Mouse (Mus musculus) hindbrain, embryonic 13.5 days (tissue): ENCODE measurements around the gene Borcs5. TPM values are rescaled to one million over a fixed set of nuclear protein-coding genes. Genes with fewer than 3 reads are reported as not detected.

Experiments
- ATAC-seq: fragments of 200-750 bp; cut with Nextera tagmentation; 2 replicates; pipeline ENCODE4 v1.8.0; 2017; ENCODE audit warnings: moderate TSS enrichment; ENCODE audit not compliant: low FRiP score
- H3K27ac ChIP-seq: fragments of 300-500 bp; sonication (generic); 2 replicates; pipeline ENCODE4 v1.5.1; 2015; ENCODE audit warnings: inconsistent platforms, mild to moderate bottlenecking, moderate library complexity
- H3K27me3 ChIP-seq: fragments of 300-500 bp; sonication (generic); 2 replicates; pipeline ENCODE4 v1.6.1; 2015; ENCODE audit warnings: mild to moderate bottlenecking, inconsistent platforms
- H3K36me3 ChIP-seq: fragments of 300-500 bp; sonication (generic); 2 replicates; pipeline ENCODE4 v1.6.1; 2015; ENCODE audit warnings: mild to moderate bottlenecking, inconsistent platforms
- H3K4me1 ChIP-seq: fragments of 300-500 bp; sonication (generic); replicated peaks from 2 replicates; pipeline ENCODE4 v1.6.1; 2015; ENCODE audit warnings: inconsistent platforms
- H3K4me2 ChIP-seq: fragments of 300-500 bp; sonication (generic); 2 replicates; pipeline ENCODE4 v1.6.1; 2015; ENCODE audit warnings: inconsistent platforms, mild to moderate bottlenecking, moderate library complexity
- H3K4me3 ChIP-seq: fragments of 300-500 bp; sonication (generic); 2 replicates; pipeline ENCODE4 v1.5.1; 2015; ENCODE audit warnings: mild to moderate bottlenecking, inconsistent platforms
- H3K9ac ChIP-seq: fragments of 300-500 bp; sonication (generic); 2 replicates; pipeline ENCODE4 v1.6.1; 2015; ENCODE audit warnings: mild to moderate bottlenecking, inconsistent platforms
- H3K9me3 ChIP-seq: fragments of 300-500 bp; sonication (generic); 2 replicates; pipeline ENCODE4 v1.6.1; 2016; ENCODE audit warnings: inconsistent platforms
- WGBS: fragments of 180-500 bp; shearing (Covaris S2); methylation state at CpG from one replicate; pipeline ENCODE4 v1.1.7; 2015; 5-methylcytosine and 5-hydroxymethylcytosine counted together
- polyA plus RNA-seq: library from polyadenylated mRNA; unstranded; fragments of >200 nt; fragmentation: Nextera tagmentation; extraction: Ambion mirVana; gene quantifications from 2 replicates; pipeline ENCODE4 v1.2.1, GENCODE M21; 2015

Gene Borcs5
- polyA plus RNA-seq, 1 experiment from 2014 or later: 48.7 TPM

DNA sequence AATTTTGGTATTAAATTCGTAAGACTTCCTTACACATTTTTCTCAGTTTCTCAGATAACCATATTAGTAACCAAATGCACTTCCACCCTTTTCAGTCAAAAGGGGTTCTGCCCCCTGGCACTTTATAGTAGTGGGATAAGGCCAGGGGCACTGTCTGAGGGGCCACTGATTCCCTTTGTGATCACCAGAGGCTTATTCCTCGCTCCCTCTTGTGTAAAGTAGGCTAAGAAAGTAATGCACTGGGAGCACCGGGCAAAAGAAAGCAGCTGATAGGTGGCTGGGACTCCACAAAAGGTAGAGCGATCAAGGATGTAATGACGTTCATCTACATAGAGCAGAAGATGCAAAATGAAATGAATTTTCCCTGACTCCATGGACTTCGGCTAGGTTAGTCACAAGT is 46.2 kb downstream of the Borcs5 start:
- Histone ChIP-seq H3K27ac (no peak overlapping the region; the same call in 1 of the 2 replicates), H3K27me3 (no peaks in the 10 kb centered on the region), H3K9ac (no peak overlapping the region), H3K4me2 (no peak overlapping the region), H3K9me3 (no peaks in the 10 kb centered on the region), H3K4me1 (peaks cover 7% of the 10 kb centered on the region; the same call in 1 of the 2 replicates), H3K4me3 (no peak overlapping the region), H3K36me3 (0 out of 2 replicates have a peak, but pooled peaks cover 4% of the 10 kb centered on the region)
- 82% methylated on average over 6 of the region's 6 CpGs for WGBS
- ATAC-seq: no peak

DNA sequence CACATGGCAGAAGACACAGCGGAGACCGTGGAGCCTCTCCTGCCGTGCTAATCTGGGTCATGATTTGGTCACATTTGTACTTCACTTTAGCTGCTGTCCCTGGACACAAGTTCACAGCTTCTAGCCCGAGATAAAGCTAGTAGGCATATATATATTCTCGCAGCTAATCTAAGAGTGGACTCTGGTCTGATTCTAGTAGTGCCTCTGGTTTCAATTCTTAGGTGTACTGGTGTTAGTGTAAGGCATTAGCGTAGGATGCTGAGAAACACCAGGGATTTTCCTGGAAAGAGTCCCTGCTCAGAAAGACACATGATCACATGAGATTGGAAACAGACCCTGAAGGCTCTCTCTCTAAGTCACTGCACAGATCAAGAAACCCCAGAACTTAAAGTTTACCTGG is 55.2 kb downstream of the Borcs5 start:
- Histone ChIP-seq H3K9me3 (no peaks in the 10 kb centered on the region), H3K4me3 (no peak overlapping the region), H3K4me1 (no peaks in the 10 kb centered on the region), H3K27ac (no peak overlapping the region), H3K4me2 (no peak overlapping the region), H3K9ac (no peak overlapping the region), H3K36me3 (no peaks in the 10 kb centered on the region; the same call in 1 of the 2 replicates), H3K27me3 (no peaks in the 10 kb centered on the region)
- 91% methylated on average over 6 of the region's 6 CpGs for WGBS
- no peak for ATAC-seq

DNA sequence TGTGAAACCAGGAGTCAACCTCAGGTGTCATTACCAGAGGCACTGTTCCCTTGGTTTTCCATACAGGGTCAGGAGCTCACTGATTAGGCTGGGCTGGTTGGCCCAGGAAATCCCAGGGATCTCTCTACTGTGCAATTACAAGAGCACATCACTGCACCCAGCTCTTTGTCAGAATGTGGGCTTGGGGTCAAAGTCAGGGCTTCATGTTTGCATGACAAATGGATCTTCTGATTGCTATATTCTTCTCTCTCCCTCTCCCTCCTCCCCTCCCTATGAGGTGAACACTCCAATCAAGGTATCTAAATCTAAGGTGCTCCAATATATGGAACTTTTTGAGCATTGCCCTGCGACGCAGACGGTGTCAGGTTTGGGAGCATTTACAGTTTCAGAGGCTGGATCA is 55.7 kb downstream of the Borcs5 start:
- no peak overlapping the region for H3K4me2 ChIP-seq
- H3K9ac ChIP-seq: no peak overlapping the region
- no peak overlapping the region for H3K27ac ChIP-seq
- H3K4me1 ChIP-seq: no peaks in the 10 kb centered on the region
- WGBS: 93% methylated on average over 3 of the region's 3 CpGs
- no peak for ATAC-seq
- H3K27me3 ChIP-seq: no peaks in the 10 kb centered on the region
- H3K9me3 ChIP-seq: no peaks in the 10 kb centered on the region
- no peaks in the 10 kb centered on the region; the same call in 1 of the 2 replicates for H3K36me3 ChIP-seq
- no peak overlapping the region for H3K4me3 ChIP-seq

DNA sequence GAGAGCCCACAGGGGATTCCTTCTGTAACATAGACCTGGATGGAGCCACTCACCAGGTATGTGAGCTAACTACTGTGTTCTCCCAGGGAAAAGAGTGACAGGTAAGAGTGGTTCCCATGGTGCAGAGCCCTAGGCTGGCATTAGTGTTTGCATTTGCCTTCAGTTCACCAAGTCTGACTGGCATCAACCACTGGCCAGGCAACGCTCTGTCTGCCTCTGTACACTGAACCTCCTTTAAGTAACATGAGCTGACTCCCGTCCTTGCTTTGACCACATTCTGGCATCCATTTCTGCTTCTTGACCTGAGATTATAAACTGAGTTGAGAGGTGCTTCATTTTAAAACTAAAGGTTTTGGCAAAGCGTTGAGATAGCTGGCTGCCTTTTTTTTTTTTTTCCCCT is 56.3 kb downstream of the Borcs5 start:
- WGBS: 90% methylated on average over 3 of the region's 3 CpGs
- ATAC-seq: no peak
- Histone ChIP-seq H3K4me2 (no peak overlapping the region), H3K27me3 (no peaks in the 10 kb centered on the region), H3K4me1 (no peaks in the 10 kb centered on the region), H3K4me3 (no peak overlapping the region), H3K27ac (no peak overlapping the region), H3K9me3 (no peaks in the 10 kb centered on the region), H3K9ac (no peak overlapping the region), H3K36me3 (no peaks in the 10 kb centered on the region; the same call in 1 of the 2 replicates)

DNA sequence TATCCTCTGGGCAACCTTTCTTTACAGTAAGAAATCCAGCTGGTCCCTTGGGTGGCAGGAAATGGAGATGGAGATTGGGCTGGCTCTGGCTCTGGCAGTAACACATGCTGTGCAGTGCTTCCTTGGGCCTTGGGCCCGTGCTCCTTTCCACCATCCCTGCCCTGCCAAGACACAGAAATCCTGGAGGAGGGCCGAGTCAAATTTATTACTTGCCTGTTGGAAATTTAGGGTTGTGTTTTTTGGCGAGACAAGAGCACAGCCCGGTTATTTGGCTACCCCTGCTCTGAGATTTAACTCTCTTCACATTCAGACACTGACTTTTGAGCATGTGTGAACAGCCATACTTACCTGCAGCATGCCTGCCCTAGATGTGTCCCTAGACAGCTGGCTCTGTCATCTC is 56.8 kb downstream of the Borcs5 start:
- H3K4me3 ChIP-seq: no peak overlapping the region
- no peak overlapping the region for H3K4me2 ChIP-seq
- no peak overlapping the region for H3K27ac ChIP-seq
- ATAC-seq: no peak
- H3K36me3 ChIP-seq: no peaks in the 10 kb centered on the region; the same call in 1 of the 2 replicates
- WGBS: 80% methylated on average over 4 of the region's 4 CpGs
- H3K9ac ChIP-seq: no peak overlapping the region
- no peaks in the 10 kb centered on the region for H3K9me3 ChIP-seq
- H3K4me1 ChIP-seq: no peaks in the 10 kb centered on the region
- H3K27me3 ChIP-seq: no peaks in the 10 kb centered on the region

DNA sequence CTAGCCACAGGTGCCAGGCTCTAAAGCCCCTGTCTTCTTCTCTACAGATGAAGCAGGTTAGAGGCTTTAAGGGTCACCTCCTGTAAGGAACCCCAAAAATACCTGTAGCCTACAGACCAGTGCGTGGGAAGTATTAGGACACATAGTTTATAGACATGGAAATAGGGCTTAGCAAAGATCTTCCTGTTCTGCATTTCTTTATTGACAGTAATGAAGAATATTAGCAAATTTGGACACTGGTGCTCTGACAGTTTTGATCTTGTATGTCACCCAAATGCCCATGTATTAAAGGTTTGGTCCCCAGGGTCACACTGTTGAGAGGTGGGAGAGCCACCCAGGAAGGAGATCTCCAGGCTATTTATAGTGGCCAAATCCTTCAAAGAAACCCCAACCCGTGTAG is 57.2 kb downstream of the Borcs5 start:
- H3K36me3 ChIP-seq: no peaks in the 10 kb centered on the region; the same call in 1 of the 2 replicates
- H3K4me1 ChIP-seq: no peaks in the 10 kb centered on the region
- H3K4me2 ChIP-seq: no peak overlapping the region
- H3K9me3 ChIP-seq: no peaks in the 10 kb centered on the region
- H3K4me3 ChIP-seq: no peak overlapping the region
- no peak overlapping the region for H3K9ac ChIP-seq
- WGBS: 81% methylated on average over 2 of the region's 2 CpGs
- ATAC-seq: no peak
- no peaks in the 10 kb centered on the region for H3K27me3 ChIP-seq
- no peak overlapping the region for H3K27ac ChIP-seq

DNA sequence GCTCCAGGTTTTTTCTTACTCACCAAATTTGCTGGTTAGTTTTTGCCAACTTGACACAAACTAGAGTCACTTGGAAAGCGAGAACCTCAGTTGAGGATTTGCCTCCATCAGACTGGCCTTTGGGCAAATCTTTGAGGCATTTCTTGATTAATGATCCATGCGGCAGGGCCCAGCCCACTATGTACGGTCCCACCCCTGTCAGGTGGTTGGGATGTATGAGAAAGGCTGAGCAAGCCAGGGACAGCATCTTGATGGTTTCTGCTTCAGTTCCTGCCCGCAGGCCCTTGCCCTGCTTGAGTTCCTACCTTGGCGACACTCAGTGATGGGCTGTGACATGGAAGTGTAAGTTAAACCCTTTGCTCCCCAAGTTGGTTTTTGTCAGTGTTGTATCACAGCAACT is 58.9 kb downstream of the Borcs5 start:
- no peak for ATAC-seq
- Histone ChIP-seq H3K4me2 (no peak overlapping the region), H3K4me1 (no peaks in the 10 kb centered on the region), H3K9me3 (no peaks in the 10 kb centered on the region), H3K9ac (no peak overlapping the region), H3K27ac (no peak overlapping the region), H3K4me3 (no peak overlapping the region), H3K36me3 (no peaks in the 10 kb centered on the region; the same call in 1 of the 2 replicates), H3K27me3 (no peaks in the 10 kb centered on the region)
- WGBS: 92% methylated on average over 5 of the region's 5 CpGs

DNA sequence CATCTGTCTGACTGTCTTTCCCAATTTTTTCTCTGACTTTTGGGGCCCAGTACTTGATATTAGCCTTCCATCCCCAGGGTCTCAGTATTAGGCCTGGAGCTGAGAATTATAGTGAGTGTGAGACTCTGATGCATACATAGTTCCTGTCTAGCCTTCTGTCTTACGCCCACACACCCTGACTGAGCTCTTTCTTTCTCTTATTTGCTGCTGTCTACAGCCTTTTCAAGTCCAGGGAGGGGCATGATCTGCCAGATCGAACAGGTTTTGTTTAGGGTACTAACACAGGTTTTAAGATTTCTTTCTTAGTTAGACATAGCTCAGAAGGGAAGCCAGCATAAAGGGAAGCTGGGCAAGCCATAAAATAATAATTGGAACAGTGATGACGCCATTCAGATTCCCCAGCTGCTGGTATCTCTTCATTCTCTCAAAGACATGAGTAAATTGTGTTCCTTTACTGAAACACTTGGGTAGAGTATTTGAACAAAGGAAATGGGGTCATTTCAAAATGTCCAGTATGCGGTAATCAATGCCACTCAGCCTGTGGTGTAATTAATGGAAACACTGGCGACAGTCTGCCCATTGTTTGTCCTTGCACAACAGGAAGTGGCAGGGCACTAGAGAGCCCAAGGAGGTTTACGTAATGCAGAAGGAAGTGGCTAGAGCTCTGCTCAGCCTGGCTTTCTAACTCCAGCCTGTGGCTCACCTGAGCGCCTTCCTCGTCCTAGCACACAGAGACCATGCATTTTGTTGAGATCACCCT is 61.3 kb downstream of the Borcs5 start:
- no peaks in the 10 kb centered on the region; the same call in 1 of the 2 replicates for H3K36me3 ChIP-seq
- H3K4me1 ChIP-seq: no peaks in the 10 kb centered on the region
- no peak overlapping the region for H3K4me3 ChIP-seq
- 67% methylated on average over 8 of the region's 8 CpGs for WGBS
- no peaks in the 10 kb centered on the region for H3K9me3 ChIP-seq
- no peaks in the 10 kb centered on the region for H3K27me3 ChIP-seq
- H3K27ac ChIP-seq: peak overlapping the region; percentile 23; the same call in 1 of the 2 replicates
- H3K4me2 ChIP-seq: no peak overlapping the region
- H3K9ac ChIP-seq: no peak overlapping the region
- no peak for ATAC-seq

DNA sequence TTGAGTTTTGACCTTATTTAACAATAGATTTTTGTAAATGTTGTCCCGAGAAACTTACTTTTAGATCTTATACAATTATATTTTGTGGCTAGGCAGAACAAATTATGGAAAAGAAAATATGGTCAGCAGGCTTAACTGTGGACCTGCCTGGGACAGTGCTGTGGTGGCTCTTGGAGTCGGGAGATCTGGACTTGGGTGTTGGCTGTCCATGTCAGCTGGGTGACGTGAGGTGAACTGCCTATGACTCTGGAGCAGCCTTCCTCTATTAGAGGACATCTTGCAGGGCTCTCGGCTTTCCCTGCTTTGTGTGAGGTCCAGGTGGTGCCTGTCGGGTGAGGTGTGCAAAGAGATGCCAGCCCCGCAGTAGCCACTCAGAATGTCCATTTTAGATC is 61.9 kb downstream of the Borcs5 start:
- Histone ChIP-seq H3K9me3 (no peaks in the 10 kb centered on the region), H3K27me3 (no peaks in the 10 kb centered on the region), H3K4me2 (no peak overlapping the region), H3K9ac (no peak overlapping the region), H3K4me1 (no peaks in the 10 kb centered on the region), H3K36me3 (no peaks in the 10 kb centered on the region; the same call in 1 of the 2 replicates), H3K27ac (no peak overlapping the region), H3K4me3 (no peak overlapping the region)
- no peak for ATAC-seq
- WGBS: 96% methylated on average over 6 of the region's 6 CpGs

DNA sequence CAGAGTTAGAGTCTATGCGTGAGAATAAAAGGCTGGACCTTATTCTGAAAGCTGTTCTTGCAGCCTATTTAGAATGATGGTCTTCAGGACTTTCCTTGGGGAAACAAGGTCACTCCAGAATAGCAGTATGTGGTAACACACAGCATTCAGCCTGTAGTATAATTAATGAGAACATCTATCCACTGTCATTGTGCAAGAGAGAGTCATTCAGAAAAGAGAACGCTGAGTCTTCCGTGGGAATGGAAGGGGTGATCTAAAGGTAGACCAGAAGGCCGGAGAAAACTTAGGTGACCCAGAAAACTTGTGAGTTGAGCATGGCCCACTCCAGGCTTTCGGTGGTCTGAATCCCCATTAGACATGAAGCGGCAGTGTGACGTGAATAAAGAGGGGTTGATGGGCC is 62.9 kb downstream of the Borcs5 start:
- H3K4me1 ChIP-seq: no peaks in the 10 kb centered on the region
- H3K9ac ChIP-seq: no peak overlapping the region
- H3K36me3 ChIP-seq: no peaks in the 10 kb centered on the region; the same call in 1 of the 2 replicates
- H3K4me3 ChIP-seq: no peak overlapping the region
- no peak for ATAC-seq
- H3K9me3 ChIP-seq: no peaks in the 10 kb centered on the region
- no peak overlapping the region for H3K27ac ChIP-seq
- no peak overlapping the region for H3K4me2 ChIP-seq
- H3K27me3 ChIP-seq: no peaks in the 10 kb centered on the region
- WGBS: 94% methylated on average over 7 of the region's 7 CpGs

DNA sequence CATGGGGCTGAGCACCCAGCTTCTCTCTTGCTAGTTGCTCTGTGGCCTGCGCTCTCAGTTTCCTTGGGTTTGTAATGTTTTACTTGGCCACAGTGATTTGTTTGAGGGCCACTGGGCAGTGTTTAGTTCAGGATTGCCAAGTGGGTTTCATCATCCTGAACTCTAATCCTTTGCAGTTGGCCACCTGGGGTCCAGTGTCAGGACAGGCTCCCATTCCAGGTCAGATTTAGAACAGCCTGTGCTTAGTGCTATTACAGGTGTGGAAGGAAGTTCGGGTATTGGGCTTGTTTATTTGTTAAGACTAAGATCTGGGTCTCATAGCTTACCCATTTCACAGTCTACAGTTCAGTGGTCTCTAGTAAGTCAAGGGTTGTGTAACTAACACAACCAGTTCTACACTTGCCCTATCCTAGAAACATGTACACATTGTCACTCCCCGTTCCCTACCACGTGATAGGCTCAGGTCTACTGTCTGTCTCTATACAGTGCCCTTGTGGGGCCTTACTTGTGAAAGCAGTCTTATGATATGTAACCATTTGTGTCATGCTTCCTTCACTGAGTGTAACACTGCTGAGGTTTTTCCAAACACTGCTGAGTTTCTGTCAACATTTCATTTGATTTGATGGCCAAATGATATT is 63.9 kb downstream of the Borcs5 start:
- Histone ChIP-seq H3K9ac (no peak overlapping the region), H3K9me3 (no peaks in the 10 kb centered on the region), H3K36me3 (peaks cover 1% of the 10 kb centered on the region), H3K27ac (no peak overlapping the region), H3K4me3 (no peak overlapping the region), H3K4me2 (no peak overlapping the region), H3K27me3 (no peaks in the 10 kb centered on the region), H3K4me1 (no peaks in the 10 kb centered on the region)
- ATAC-seq: no peak
- 95% methylated on average over 4 of the region's 4 CpGs for WGBS

DNA sequence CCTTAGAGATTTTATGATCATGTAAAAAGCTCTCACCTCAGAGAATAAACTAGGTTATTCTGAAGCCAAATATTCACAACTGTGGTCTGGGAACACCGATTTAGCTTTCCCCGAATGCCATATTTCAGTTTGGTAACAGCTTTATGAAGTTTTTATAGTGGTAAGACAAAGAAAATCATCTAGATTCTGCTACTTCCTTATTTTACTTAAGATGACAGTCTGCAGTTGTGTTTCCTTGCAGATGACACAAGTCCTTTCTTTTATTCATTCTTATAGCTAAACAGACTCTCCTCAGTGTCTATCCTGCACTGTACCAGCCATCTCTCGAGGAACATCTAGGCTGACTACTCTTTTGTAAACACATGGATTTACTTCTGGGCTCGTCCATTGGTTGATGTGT is 67.2 kb downstream of the Borcs5 start:
- Histone ChIP-seq H3K4me3 (no peak overlapping the region), H3K27me3 (no peaks in the 10 kb centered on the region), H3K4me2 (no peak overlapping the region), H3K27ac (no peak overlapping the region), H3K36me3 (peaks cover 15% of the 10 kb centered on the region), H3K9me3 (no peaks in the 10 kb centered on the region), H3K4me1 (no peaks in the 10 kb centered on the region), H3K9ac (no peak overlapping the region)
- 95% methylated on average over 4 of the region's 4 CpGs for WGBS
- no peak for ATAC-seq

DNA sequence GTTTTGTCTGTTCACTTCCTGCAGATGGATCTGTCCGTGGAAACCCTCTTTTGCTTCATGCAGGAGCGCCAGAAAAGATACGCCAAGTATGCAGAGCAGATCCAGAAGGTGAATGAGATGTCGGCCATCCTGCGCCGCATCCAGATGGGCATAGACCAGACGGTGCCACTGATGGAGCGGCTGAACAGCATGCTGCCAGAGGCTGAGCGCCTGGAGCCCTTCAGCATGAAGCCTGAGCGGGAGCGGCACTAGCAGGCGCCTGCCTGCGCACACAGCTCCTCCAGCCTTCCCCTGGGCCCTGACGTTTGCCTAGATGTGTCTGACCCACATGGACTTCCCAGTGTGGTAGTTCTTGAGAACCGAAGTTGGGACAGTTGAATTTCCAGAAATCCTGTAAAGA is 70.7 kb downstream of the Borcs5 start:
- no peaks in the 10 kb centered on the region for H3K27me3 ChIP-seq

More for the DNA sequence above, 70.7 kb downstream of the Borcs5 start:
- H3K4me2 ChIP-seq: no peak overlapping the region
- H3K4me3 ChIP-seq: no peak overlapping the region
- H3K36me3 ChIP-seq: peaks cover 20% of the 10 kb centered on the region
- H3K9ac ChIP-seq: no peak overlapping the region
- H3K9me3 ChIP-seq: no peaks in the 10 kb centered on the region
- H3K4me1 ChIP-seq: no peaks in the 10 kb centered on the region; the same call in none of the 2 replicates
- no peak overlapping the region for H3K27ac ChIP-seq
- 0 out of 2 replicates have a peak, but pooled peaks have one; percentile 43 for ATAC-seq
- 82% methylated on average over 15 of the region's 15 CpGs for WGBS
